ENCODE assay signal across 9 mouse cellular contexts in the genomic region with DNA sequence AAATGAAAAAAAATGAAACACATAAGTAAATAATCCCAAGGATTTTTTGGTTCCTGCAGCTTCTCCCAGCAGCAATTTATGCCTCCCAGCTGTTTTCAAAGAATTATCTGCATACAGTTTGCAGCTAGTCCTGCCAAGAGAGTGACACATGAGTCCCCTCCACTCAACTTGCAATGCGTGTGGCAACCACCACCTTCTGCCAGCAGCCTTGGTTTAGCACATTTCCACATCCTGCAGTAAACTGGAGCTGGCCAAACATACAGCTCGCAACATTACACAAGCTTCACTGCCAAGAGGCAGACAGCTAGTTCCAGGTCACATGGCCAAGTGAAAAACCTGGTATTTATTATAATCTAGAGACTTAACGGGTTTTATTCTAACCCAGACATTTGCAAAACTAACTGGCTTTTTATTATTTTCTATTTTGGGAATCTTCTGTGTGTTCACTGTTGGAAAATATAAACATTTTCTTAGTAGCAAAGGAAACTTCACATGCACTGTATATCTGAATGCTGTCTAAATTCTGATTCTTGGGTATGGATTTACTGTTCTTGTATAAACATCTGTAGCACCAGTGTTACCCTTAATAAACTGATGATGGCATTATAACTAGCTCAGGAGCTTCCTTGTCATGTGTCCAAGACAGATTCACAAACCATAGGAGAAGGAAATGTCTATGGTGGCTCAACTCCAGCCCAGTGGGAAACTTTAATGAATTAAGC.
DNase-seq lines count a peak whose midpoint lies in the region; ATAC-seq and TF ChIP-seq lines count a peak whose summit lies in the region.
"Had no signal": no experiment of that assay in that cellular context is flagged by ENCODE, and none has a peak within 500 bp of the region (broad histone marks: within the 10 kb centered on the region; RNA-seq: fewer than 3 reads in every experiment).

No protein-coding gene starts in this region.

- ATAC-seq in lung, postnatal 0 days, result peak; percentile 81

- H3K4me2 ChIP-seq in lung, postnatal 0 days (replicated peaks; ENCODE audit: low read depth, low read length), result no peak overlapping the region

- no peak for TF ChIP-seq EP300 in lung, postnatal 0 days (IDR thresholded peaks at IDR 0.05)

- no peaks in the 10 kb centered on the region for H3K36me3 ChIP-seq in lung, postnatal 0 days (ENCODE audit: insufficient read depth, low read length)

- H3K9me3 ChIP-seq in lung, postnatal 0 days (ENCODE audit: low read length), result no peaks in the 10 kb centered on the region

- peak; percentile 4 for DNase-seq in gastrocnemius, postnatal 14 days
- no peak for DNase-seq in gastrocnemius, postnatal 10 days
- DNase-seq in brain, adult 2 months (ENCODE audit: low read depth, low spot score), result peak; percentile 80
- DNase-seq in layer of hippocampus, adult 18-20 months (ENCODE audit: low spot score in 2 of 2), result peak; percentile 50 to 78
- peak; percentile 82 for DNase-seq in lung, postnatal 0 days (ENCODE audit: low spot score)
- DNase-seq in spleen, postnatal 36 days (ENCODE audit: low spot score in 2 of 2), result no peak
- no peak for DNase-seq in retina, embryonic 14.5 days (ENCODE audit: low spot score)
- DNase-seq in heart, postnatal 4 days, result no peak

- H3K4me1 ChIP-seq in lung, postnatal 0 days (ENCODE audit: insufficient read depth, low read depth, low read length), result no peaks in the 10 kb centered on the region

- no peak overlapping the region for H3K9ac ChIP-seq in lung, postnatal 0 days (replicated peaks; ENCODE audit: low read depth)

- H3K27me3 ChIP-seq in lung, postnatal 0 days (replicated peaks; ENCODE audit: insufficient read depth, low read length), result no peaks in the 10 kb centered on the region

- no peak overlapping the region for H3K27ac ChIP-seq in lung, postnatal 0 days (ENCODE audit: low read length)
- H3K27ac ChIP-seq: macrophage had no signal

- TF ChIP-seq CTCF in lung, postnatal 0 days (IDR thresholded peaks at IDR 0.05), result peak; percentile 24

- WGBS in lung, postnatal 0 days, result 31% methylated on average over 3 of the region's 3 CpGs

- H3K4me3 ChIP-seq in lung, postnatal 0 days (ENCODE audit: low read depth, low read length), result no peak overlapping the region

- intact Hi-C loops in gastrocnemius, postnatal 14 days (cut with DNase I; ENCODE audit: low total_unique reads), result no loop called here

Comparison
In these comparisons a context has a peak if more than half of its experiments do, and no peak if none do; other contexts are left out.
1. DNase-seq: peak in gastrocnemius, postnatal 14 days (single experiment), brain, adult 2 months (single experiment), layer of hippocampus, adult 18-20 months (2 of 2) and lung, postnatal 0 days (single experiment); none in gastrocnemius, postnatal 10 days (single experiment), spleen, postnatal 36 days (0 of 2), retina, embryonic 14.5 days (single experiment) and heart, postnatal 4 days (single experiment).